Mouse (Mus musculus): ENCODE results near the gene Stat6.

Stat6 gene

GRCm38 (mm10) chr10:127642772-127643552, at the start of gene Stat6:
Gene Stat6, plus strand, starts transcription at chr10:127642986.
- DNase-seq: no peak

DNA sequence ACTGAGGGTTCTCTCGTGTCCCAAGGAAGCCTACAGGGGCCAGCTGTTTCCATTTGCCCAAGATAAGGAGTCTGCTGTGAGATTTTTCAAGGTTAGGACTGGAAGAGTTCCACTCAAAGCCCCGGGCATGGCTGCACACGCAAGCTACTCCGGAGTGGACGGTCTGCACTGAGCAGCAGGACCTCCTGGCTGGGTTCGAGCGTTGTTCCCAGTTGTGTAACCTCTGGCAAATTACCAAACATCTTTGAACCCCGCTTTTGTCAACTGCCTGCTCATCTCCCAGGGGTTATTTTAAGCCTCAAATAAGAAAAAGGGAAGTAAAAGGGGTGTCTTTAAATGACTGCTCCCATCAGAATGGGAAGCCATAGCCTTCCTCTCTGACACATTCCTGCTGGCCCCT, 48.4 kb upstream of the Stat6 start:
- DNase-seq: no peak

- no peak for DNase-seq
Observed at GRCm38 (mm10) chr10:127594930-127595715, 47.7 kb upstream of the Stat6 start.

- peak; percentile 69 for DNase-seq
Observed at GRCm38 (mm10) chr10:127596321-127596941, 46.4 kb upstream of the Stat6 start.

DNA sequence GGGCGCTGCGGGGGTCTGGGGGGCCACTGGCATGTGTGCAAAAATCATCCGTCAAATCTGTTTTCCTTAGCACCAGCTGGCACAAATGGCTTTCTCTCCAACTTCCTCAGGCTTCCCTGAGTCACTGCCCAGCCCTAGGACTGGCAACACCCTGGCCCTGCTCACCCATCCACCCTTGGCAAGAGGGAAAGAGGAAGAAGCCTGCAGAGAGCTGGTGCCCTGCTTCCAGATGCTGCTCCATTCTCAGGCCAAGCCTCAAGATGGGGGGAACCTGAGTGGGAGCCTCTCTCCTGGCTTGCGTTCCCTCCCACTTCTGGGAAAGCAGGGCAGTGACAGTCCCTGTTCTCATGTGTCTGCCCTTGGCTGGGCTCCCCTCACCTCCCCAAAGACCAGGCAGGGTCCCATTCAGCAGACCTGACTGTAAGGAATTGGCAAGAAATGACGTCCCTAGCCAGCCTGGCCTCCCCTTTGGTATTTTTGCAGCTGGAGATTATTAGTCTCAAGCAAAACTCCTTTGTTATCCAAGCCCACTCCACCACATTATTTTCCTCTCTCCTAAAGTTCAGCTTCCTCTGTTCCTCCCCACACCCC, 45.4 kb upstream of the Stat6 start:
- peak; percentile 70 for DNase-seq

DNA sequence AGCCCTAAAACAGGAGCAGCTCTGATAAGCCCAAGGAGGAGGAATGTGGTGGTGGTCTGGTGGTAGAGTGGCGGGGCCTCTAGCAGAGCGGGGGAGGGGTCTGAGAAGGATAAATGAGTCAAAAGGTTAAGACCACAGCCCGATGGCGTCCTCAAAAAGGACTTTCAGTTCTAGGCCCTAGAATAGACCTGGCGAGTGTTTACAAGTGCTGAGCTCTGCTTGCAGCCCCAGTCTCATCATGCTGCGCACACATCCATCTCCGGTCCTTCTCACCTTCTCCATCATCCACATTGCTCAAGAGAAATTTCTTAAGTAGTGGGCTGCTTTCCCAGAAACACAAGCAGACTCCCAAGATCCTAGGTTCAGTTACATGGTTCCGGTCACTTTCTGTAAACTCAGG, 44.2 kb upstream of the Stat6 start:
- DNase-seq: no peak

GRCm38 (mm10) chr10:127599252-127599651, 43.5 kb upstream of the Stat6 start:
- no peak for DNase-seq

DNA sequence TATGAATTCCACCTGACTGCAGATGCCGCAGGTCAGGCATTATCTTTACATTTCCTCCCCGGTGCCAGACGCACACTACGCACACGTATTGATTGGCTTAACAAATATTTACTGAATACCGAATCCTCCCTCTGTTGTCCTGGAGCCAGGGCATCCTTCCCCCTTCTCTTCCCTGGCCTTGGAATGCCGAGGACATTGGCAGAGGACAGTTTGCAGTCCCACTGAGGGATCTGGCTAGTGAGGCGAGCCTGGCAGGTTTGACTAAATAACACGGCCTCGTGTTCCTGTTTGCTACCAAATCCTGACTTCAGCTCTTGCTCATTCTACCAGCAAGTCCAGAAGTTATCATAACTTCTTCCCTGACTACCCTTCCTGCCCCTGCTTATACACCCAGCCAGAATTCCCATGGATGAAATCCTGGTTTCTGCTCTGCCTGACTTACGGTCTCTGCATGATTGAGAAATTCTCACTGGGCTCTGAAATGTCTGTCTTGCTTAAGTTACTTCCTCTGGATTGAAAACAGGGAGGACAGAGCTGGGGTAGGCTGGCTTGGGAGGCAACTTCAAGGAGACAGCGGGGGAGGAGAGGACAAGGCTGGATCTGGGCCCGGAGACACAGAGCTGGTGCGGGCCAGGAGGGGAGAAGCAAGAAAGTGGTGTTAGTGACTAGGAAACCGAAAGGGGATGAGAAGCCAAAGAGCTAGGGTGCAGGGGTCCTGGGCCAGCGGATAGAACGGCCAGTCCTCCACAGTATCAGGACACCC, 42.8 kb upstream of the Stat6 start:
- no peak for DNase-seq

DNA sequence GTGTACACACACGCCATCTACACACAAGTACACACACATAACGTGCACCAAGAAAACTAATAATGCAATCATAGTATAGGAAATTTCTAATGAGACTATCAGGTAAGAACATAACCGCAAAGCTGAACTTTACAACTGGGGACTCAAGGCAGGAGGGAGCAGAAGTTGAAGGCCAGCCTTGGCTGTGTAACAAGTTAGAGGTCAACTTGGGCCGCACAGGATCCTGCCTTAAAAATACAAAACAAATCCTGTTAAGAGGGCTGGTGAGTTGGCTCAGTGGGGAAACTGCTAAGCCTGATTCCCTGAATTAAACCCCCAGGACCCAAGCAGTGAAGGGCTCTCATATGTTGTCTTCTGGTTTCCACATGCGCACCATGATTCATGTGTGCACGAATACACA, 40.6 kb upstream of the Stat6 start:
- DNase-seq: no peak

- DNase-seq: no peak
Observed at GRCm38 (mm10) chr10:127603437-127604371, 39.1 kb upstream of the Stat6 start.

DNA sequence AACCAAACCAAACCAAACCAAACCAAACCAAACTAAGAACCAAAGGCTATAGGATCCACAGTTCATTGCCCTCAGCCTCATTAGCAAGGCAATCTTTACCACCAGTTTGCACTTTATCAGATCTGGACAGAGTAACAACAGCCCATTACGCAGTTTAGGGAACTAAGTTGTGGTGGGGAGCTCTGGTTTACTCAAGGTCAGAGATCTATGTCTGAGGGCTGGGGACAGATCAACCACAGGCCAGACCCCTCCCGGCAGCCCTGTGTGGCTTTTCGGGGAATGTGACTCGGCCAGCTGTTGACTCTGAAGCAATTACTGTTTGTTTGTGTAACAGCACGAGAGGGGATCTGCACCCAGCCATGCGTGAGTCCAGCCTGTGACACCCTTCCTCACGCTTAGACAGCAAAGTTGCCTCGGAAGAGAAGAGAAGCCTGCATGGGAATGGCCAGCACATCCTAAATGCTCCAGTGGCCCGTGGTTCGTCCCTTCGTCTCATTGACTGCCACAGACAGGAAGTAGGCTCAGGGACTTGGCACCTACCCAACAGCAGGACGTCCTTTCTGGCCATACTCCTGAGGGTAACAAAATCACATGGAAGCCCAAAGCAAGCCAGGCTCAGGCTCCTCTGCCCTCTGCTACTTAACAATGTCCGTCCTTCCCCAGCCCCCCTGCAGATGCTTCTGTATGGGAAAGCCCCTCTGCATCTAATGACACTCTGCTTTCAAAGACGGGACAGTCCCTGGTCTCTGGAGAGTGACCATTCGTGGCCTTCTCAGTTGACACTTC, 38.1 kb upstream of the Stat6 start:
- DNase-seq: no peak

DNA sequence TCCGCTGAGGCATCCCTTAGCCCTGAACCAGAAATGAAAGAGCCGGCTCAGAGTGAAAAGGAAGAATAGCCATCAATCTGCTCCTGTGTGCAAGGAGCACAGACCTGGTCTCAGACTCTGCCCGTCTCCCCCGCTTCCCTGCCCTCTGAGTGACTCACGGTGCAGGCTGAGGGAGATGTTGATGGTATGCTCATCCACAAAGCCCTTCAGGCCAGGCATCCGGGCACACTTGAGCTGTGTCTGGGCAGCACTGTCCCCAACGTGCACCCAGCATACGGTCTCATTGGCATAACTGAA, 37.6 kb upstream of the Stat6 start:
- DNase-seq: no peak

DNA sequence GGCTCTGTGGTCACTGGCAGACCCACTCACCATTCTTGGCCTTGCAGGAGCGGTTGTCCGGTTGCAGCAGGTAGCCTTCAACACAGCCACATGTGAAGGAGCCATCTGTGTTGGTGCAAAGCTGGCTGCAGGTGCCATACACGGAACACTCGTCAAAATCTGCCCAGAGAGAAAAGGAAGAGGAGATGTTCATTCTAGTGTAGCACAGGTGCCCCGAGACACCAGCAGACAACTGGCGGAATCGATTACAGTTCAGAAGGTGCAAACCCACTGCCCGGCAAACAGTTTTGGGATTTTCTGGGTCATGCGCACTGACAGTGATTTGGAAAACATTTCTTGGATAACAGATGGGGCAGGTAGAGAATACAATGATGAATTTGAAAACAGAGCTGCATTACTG, 37.0 kb upstream of the Stat6 start:
- DNase-seq: no peak

DNA sequence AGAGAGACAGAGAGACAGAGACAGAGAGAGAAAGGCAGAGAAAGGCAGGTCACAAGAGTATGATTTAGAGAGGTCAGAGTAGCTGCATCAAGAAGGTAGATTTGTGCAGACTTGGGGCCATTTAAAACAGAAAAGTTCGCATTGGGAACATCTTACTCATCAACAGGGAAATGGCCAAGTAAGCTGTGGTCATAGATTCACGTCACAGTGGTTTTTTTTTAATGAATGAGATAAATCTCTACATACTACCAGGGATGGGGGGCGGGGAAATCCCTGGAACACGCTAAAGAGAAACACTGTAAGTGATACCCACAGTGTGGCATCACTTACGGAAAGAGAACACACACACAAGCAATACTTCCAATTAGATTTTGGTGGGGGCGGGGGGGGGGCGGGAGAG, 35.7 kb upstream of the Stat6 start:
- DNase-seq: no peak

GRCm38 (mm10) chr10:127609415-127610065, 33.2 kb upstream of the Stat6 start:
- no peak for DNase-seq

DNA sequence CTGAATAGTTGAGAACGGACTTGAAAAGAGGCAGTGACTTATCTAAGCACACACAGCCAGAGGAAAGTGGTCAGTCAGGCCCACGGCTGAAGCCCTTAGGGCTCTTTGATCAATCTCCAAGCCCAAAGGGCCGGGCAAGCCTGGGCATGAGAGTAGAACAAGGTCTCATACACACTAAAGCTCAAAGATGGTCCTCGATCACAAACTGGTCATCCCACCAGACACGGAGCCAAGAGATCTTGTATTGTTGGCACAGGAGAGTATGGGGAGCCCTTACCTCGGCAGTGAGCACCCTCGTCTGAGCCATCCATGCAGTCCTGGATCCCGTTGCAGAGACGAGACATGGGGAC, 32.7 kb upstream of the Stat6 start:
- no peak for DNase-seq

DNA sequence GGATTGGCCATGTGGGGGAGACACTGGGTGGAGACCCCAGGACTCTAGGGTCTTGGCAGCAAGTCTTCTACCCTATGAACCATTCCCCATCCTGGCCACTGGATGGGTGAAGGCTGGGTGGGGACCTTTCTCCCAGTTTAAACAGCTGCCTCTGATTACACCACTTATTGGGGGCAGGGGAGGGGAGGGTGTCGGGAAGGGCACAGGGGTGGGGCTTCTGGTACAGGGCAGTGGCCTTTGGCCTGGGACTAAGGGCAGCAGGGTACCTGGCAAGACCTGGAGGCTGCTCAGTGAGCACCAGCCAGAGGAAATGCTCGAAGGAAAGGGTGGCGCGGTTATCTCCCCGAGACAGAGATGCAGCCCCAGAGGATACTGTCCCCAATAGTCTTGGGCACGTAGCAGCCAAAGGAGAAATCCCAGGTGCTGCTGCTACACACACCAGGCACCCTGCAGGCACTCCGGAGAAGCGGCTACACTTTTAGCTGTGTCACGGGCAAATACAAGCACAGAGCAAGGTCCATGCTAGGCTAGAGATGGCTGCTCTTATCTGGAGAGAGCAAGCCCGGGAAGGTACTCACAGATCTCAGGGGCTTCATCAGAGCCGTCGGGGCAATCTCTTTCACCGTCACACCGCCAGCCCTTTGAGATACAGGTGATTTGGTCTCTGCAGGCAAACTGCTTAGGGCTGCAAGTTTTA, 30.6 kb upstream of the Stat6 start:
- DNase-seq: no peak

- DNase-seq: no peak
Observed at GRCm38 (mm10) chr10:127614236-127615033, 28.4 kb upstream of the Stat6 start.

DNA sequence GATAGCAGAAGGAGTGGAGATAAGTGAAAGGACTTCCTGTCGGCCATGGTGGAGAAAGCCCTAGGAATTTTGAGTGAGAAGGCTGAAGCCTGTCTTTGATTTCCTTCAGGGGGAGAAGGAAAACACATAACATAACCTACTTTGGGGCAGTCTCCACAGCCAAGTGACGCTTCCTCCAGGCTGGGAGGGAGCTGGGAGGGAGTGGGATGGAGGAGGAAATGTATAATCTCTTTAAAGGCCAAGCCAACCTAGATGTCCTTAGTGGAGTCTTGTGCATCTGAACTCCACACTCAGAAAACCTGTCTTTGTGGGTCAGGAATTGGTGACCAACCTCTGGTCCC, 27.8 kb upstream of the Stat6 start:
- no peak for DNase-seq
